Mouse (Mus musculus) retina, adult 2 months (tissue): ENCODE measurements at regions not wholly inside any gene's neighbourhood (a gene's known extent, or its start where the extent isn't known, plus 50 kb on each side); places are given as distances from the start of the nearest gene placed in this dataset.

Experiments
- DNase-seq: peaks from one replicate; pipeline ENCODE4 v3.0.0-alpha.2; 2012; ENCODE audit warnings: low read depth, low spot score

DNA sequence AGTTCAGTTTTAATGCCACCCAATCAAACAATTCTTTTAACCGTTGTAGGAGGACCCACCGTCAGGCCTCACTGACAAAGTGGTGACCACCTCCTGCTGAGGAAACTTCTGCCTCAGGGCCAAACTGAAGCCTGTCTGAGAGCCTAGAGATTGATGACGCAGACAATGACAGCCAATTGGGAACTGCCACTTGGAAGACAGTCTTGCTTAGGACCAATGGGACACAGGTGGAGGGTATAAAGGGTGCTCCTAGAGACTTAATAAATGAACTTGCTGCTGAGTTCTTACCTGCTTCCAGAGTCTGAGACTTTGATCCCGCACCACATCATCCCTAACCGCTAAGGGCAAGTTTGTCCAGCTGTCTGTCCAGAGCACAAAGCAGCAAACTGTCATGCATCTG, 80.0 kb downstream of the Tbx4 start:
- no peak for DNase-seq

GRCm38 (mm10) chr11:85970287-85970686, 84.1 kb downstream of the Tbx4 start:
- no peak for DNase-seq

DNA sequence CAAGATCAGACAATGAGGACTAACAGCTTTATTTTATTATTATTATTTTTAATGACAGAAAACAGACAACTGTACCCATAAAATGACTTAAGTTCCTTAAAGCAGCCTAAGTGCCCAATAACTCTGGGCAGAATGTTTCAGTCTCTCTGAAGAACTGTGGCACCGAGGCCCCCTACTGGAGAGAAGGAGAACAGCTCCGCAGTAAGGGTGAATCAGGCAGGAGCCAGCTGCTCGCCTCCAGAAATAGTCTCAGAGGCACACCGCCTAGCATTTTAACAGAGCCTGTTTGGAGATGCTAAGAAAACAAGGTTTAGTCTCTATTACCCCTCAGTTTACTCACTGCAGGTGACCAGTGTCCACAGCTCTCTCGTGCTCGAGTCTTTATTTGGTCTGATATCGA, 86.2 kb downstream of the Tbx4 start:
- no peak for DNase-seq

- no peak for DNase-seq
These were observed 87.5 kb downstream of the Tbx4 start for GRCm38 (mm10) chr11:85973736-85974135.

DNA sequence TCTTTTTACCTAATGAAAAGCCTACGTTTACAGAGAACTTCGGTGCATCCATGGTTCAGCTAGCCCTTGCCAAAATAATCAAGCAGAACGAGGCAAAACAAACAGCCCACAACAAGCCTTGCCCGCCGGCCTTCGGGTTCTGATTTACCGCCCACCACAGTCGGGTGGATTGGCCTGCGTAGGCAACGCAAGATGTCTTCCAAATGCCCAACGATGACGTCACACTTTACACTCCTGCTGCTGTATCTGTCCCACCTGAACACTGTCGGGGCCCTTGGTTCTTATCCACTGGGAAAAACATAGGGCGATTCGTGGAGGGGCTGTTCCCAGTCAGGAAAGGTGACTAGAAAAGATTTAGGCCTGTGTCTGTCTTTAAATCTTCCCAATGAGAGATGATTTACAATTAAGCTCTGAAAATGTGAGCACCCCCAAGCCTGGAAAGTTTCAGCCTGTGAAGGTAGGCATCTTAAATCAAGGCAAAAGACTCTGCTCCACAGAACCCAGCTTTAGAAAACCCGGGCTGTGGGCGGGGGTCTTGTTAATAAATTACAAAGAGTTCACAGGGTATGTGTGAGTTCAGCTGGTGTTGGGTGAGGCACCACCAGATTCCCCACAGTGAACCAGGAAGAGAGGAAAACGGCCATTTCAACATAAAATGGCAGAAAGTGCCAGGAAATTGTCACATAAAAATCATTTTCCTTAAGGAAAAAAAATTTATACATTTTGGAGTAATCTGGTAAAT, 90.6 kb downstream of the Tbx4 start:
- DNase-seq = no peak

DNA sequence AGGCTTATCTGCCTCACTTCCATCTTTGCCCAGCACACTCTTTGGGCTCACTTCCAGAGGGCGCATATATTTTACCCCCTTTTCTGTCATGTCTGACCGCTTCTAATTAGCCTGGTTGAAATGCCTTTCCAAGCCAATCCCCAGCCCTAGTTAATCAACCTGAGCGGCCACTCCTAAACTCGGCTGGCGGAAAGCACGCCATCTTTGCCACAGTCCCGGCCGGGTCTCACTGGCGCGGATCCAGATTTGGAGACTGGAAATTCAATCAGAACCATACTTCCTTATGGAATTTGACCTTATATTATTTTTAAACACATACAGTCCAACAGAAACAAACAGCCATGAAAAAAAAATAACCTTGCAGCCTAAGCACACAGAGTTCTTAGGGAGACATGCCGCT, 94.2 kb downstream of the Tbx4 start:
- no peak for DNase-seq

DNA sequence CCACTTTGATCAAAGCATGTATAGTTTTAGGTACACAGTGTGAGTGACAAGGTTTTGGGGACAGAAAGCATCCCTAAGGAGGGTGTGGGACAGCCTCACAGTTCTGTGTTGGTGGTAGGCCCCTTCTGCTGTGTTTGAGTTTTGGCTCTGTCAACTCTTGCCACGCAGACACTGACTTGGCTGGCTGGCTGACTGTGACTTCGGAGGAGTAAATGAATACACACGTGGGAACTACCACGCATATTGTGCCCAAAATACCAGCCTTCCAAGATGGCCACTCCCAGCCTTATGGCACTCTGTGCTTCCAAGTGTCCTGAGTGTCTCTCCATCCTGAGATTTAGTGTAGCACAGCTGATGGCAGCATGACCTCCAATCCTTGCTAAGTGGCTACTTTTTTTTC, 95.3 kb downstream of the Tbx4 start:
- DNase-seq = no peak

- no peak for DNase-seq
These were observed 100.1 kb downstream of the Tbx4 start for GRCm38 (mm10) chr11:85986338-85986737.

GRCm38 (mm10) chr11:85987181-85987580, 101.0 kb downstream of the Tbx4 start:
- DNase-seq = no peak

- no peak for DNase-seq
These were observed 103.3 kb downstream of the Tbx4 start for GRCm38 (mm10) chr11:85989536-85989935.

DNA sequence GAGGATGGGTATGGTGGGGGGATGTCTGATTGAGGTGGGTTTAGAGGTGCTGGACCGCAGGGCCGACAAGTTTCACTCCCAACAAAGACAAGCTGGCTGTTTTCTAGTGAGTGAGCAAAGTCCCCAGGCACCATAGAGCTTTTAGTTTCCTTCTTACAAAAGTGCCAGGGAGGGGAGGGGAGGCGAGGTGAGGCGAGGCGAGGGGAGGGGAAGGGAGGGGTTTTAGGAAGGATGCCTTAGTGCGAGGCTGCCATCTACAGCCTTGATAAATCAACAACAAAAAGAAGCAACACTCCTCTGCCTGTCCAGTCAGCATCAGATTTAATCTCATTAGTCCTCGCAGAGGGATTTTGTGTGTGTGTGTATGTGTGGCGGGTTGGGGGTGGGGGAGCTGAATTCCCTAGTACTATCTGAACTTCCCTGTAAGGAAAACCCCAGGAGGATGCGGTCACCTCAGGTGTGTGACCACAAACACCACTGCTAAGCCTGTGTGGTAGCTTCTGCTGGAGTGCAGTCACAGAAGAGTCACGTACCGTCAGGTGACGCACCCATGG, 103.8 kb downstream of the Tbx4 start:
- peak; percentile 66 for DNase-seq

DNA sequence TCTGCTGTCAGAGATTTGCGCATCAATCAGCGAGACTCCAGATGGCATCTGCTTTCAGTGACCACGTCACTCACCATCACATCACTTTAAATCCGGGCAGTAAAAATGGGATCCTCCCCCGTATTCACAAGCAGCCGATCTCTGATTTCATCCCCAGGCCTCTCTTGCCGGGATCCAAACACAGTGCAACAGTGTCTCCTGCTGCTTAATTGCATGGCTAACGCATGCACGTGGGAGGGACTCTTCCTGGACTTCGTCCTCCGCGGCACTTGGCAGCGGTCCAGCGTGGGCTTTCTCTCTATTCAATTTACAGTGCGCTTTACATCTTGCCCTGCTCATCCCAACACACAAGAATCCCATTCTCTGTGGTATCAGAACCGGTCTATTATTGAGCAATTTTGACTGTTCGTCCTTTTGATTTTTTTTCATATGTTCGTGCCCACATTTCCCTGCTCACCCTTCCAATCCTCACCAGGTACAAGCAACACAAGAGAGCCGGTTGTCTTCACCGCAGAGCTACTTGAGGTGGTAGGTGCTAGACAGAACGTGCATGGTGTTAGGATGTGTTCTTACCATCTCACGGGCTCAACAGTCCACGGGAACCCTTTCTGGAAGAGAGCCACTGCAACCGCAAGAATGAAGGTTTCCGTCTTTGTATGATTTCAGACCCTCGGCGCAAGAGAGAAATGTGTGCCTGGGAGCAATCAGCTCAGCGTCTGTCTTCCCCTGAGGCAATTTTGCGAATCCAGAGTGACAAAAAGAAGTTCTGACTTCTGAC, 109.3 kb downstream of the Tbx4 start:
- no peak for DNase-seq

DNA sequence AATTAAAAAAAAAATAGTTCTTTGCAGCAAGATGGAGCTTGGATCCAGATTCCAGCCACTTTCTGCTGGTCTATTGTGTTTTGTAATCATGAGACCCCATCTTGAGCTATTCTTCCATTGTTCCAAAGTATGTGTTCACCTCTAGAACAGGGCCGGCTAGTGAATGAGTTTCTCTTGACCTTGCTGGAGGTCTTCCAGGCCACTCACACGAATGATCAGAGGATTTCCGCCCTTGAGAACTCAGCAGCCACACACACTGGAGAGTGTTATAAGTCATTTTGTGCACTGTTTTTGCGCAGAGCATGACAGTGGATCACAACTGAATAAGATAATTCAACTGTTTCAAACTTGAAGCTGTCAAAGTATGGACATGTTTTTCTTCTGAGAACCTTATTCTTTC, 110.5 kb downstream of the Tbx4 start:
- DNase-seq = no peak

DNA sequence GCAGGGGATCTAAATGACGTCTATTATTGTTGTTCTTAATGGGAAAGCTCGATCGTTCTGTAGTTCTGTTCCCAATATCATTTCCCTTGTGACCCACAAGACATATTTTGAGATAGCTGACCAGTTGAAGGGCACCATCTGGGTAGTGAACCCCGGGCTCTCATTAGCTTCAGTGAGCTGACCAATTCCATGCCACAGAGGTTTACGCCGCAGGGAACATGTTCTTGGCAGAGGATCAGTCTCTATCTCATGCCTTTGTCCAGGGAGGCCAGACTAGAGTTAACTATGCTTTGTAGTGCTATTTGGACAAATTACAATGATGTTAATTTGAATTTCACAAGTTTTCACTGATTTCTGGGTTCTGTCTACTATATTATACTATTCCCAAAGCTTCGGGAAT, 117.1 kb downstream of the Tbx4 start:
- no peak for DNase-seq

- no peak for DNase-seq
These were observed 119.1 kb downstream of the Tbx4 start for GRCm38 (mm10) chr11:86005284-86005683.

- DNase-seq = no peak
These were observed 119.8 kb downstream of the Tbx4 start for GRCm38 (mm10) chr11:86005899-86006445.

DNA sequence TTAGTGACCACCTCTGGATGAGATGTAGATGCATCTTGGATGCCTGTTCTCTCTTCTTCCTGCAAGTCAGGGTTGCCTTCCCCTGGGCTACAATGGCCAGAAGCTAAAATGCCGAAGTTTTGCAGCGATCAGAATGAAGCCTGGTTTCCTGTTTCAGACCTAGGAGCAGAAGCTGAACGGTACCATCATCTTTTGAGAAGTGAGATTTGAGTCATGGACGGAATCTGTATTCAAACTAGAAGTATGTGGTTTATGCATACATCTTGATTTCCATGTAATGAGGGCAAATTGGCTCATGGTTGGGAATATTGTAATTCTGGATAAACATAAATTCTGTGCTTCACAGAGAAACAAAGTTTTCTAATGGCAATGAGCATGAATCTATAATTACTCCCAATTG, 120.6 kb downstream of the Tbx4 start:
- no peak for DNase-seq
